Mouse (Mus musculus): ENCODE results near the gene Add2.

Add2 gene

GRCm38 (mm10) chr6:86078361-86079010 lies 50.0 kb downstream of the Add2 start:
- in situ Hi-C loops (cut with MboI, MseI) = loop anchor here (25.0 kb wide), 1 partner anchor 1191 kb away; no protein-coding TSS in a partner anchor

- in situ Hi-C loops (cut with MboI, MseI) = loop anchor here (25.0 kb wide), 1 partner anchor 1192 kb away; no protein-coding TSS in a partner anchor
Observed at GRCm38 (mm10) chr6:86079323-86079722, 50.8 kb downstream of the Add2 start.

DNA sequence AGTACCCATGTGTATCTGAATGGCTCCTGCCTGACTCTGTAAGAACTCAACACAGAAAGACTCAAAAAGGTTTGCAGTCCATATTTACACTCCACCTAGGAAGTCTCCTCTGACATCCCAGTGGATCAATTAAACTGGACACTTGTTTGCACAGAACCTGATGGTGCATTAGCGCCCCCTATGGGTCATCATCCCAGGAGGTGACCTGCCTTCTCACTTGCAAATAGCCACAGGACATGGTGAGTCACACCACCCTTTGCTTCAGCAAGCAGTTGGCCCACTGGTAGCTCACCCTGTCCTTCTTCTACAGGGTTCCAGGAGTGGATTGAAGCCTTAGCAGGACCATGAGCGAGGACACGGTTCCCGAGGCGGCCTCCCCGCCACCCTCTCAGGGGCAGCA lies 57.0 kb downstream of the Add2 start:
- in situ Hi-C loops (cut with MboI, MseI) = loop anchor here (25.0 kb wide), 1 partner anchor 1198 kb away; no protein-coding TSS in a partner anchor

- in situ Hi-C loops (cut with MboI, MseI) = loop anchor here (25.0 kb wide), 1 partner anchor 1200 kb away; no protein-coding TSS in a partner anchor
Observed at GRCm38 (mm10) chr6:86086851-86087571, 58.5 kb downstream of the Add2 start.

GRCm38 (mm10) chr6:86087813-86088212 lies 59.3 kb downstream of the Add2 start:
- in situ Hi-C loops (cut with MboI, MseI) = loop anchor here (25.0 kb wide), 1 partner anchor 1201 kb away; no protein-coding TSS in a partner anchor

DNA sequence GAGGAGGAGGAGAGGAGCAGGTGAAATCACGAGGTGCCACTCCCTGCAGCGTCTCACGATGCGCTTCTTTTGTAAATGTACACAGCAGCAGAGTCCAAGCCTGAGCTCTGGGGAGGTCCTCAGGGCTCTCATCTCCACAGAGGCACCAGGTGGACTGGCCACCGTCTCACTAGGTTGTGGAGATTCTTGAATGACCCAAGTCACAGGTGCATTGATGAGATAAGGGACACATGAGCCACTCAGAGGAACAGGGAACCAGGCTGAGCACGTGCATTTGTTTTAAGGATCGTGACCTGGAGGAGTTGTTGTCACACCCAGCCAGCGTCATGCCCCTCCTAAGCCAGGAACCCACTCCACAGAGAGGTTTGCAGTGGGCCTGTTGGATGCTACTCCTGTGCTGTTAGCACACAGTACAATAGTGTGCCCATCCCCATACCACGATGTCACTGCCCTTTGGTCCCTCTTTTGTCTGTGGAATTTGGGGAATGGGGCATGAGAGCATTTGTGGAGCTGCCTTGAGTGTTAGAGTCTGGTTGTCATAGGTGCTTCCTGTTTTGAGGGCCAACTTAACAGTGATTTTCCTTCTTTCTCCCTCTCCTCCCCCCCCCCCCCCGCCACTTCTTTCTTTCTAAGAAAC lies 65.8 kb downstream of the Add2 start:
- in situ Hi-C loops (cut with MboI, MseI) = loop anchor here (25.0 kb wide), 1 partner anchor 1207 kb away; no protein-coding TSS in a partner anchor

GRCm38 (mm10) chr6:86095518-86095917 lies 67.0 kb downstream of the Add2 start:
- in situ Hi-C loops (cut with MboI, MseI) = loop anchor here (25.0 kb wide), 1 partner anchor 1208 kb away; no protein-coding TSS in a partner anchor

DNA sequence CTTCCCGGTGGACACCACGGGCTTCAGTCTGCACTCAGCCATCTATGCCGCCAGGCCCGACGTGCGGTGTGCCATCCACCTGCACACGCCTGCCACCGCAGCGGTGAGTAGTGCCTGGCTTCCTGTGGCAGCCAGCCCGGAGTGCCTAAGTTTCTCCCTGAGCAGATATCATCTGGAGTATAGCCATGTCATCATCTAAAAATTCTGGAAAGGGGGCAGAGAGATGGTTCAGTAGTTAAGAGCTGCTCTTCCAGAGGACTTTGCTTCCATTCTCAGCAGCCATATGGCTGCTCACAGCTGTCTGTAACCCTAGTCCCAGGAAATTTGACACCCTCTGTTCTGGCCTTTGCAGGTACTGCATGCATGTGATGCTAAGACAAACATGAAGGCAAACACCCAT lies 68.3 kb downstream of the Add2 start:
- in situ Hi-C loops (cut with MboI, MseI) = loop anchor here (25.0 kb wide), 1 partner anchor 1209 kb away; no protein-coding TSS in a partner anchor

GRCm38 (mm10) chr6:86097155-86097554 lies 68.7 kb downstream of the Add2 start:
- in situ Hi-C loops (cut with MboI, MseI) = loop anchor here (25.0 kb wide), 1 partner anchor 1210 kb away; no protein-coding TSS in a partner anchor

- in situ Hi-C loops (cut with MboI, MseI) = loop anchor here (25.0 kb wide), 1 partner anchor 1212 kb away; no protein-coding TSS in a partner anchor
Observed at GRCm38 (mm10) chr6:86099003-86099402, 70.5 kb downstream of the Add2 start.

- in situ Hi-C loops (cut with MboI, MseI) = no loop called here
Observed at GRCm38 (mm10) chr6:86101451-86101850, 73.0 kb downstream of the Add2 start.

DNA sequence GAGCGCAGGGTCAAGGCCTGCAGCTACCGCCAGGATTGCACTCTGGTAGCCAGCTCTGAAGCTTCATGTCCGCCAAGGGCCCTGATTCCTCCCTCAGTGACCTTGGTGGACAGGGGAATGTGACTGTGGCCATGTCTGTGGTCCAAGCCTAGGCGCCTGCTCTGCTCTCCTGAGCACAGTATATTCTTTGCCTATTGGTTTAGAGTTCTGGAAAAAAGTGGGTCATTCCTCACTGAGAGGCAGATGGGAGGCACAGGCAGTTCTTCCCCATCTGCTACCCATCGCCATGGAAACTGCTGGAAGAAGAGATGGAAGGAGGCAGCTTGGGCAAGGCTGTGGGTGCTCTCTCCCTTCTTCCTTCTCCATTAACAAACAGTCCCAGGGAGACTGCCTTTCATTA lies 74.4 kb downstream of the Add2 start:
- in situ Hi-C loops (cut with MboI, MseI) = no loop called here

DNA sequence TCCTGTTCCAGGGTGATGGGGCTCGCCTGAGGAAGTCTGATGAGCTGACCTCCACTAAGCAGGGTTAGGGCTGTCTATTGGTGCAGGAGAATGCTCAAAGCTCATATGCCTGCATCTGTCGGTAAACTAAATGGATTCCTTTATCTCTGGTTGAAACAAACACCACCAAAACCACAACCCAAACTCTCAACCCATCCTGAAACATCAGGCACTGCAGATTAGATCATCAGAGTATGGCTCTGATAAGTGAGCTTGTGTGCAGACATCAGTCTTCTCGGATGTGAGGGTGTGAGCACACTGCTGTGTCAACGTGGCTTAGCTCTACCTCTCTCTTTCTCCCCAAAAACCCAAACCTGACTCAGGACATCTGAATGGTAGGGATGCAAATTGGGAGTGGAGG lies 75.1 kb downstream of the Add2 start:
- in situ Hi-C loops (cut with MboI, MseI) = no loop called here

DNA sequence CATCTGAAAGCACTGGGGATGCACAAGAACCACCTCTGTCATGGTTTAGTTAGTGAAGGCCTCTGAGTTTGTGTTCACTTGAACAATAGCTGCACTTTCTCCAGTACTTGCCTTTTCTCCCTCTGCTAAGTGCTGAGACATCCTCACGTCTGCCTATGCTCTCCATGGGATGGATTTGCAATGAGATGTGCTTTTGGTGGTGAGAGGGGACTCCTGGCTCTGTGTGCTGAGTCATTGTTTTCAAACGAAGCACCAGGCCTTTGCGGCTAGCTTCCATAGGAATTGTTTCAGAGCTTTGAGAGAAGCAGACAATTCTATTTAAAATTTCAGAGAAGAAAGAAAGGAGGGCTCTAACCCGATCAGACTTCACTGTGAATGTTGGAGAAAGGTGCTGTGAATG lies 76.2 kb downstream of the Add2 start:
- in situ Hi-C loops (cut with MboI, MseI) = no loop called here

DNA sequence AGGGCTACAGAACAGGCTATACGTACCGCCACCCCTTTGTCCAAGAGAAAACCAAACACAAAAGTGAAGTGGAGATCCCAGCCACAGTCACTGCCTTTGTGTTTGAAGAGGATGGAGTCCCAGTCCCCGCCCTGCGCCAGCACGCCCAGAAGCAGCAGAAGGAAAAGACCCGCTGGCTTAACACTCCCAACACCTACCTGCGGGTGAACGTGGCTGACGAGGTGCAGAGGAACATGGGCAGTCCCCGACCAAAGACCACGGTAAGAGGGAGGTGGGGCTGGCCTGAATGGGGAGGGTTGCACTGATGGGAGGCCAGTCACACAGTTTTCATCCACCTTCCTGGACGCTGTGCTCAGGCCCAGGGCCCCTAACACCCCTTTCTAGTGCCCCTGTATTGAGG lies 77.6 kb downstream of the Add2 start:
- in situ Hi-C loops (cut with MboI, MseI) = no loop called here

GRCm38 (mm10) chr6:86107101-86107500 lies 78.6 kb downstream of the Add2 start:
- in situ Hi-C loops (cut with MboI, MseI) = no loop called here

GRCm38 (mm10) chr6:86115843-86116242 lies 87.4 kb downstream of the Add2 start:
- in situ Hi-C loops (cut with MboI, MseI) = no loop called here

- in situ Hi-C loops (cut with MboI, MseI) = no loop called here
Observed at GRCm38 (mm10) chr6:86123057-86123456, 94.6 kb downstream of the Add2 start.

GRCm38 (mm10) chr6:86125761-86126160 lies 97.3 kb downstream of the Add2 start:
- in situ Hi-C loops (cut with MboI, MseI) = loop anchor here (5.0 kb wide), 1 partner anchor 237 kb away; no protein-coding TSS in a partner anchor

- in situ Hi-C loops (cut with MboI, MseI) = loop anchor here (5.0 kb wide), 1 partner anchor 235 kb away; no protein-coding TSS in a partner anchor
Observed at GRCm38 (mm10) chr6:86126953-86127581, 98.6 kb downstream of the Add2 start.

- in situ Hi-C loops (cut with MboI, MseI) = loop anchor here (5.0 kb wide), 1 partner anchor 234 kb away; no protein-coding TSS in a partner anchor
Observed at GRCm38 (mm10) chr6:86128504-86128903, 100.0 kb downstream of the Add2 start.
